Mouse (Mus musculus) heart, embryonic 10.5 days (tissue): Measurements from ENCODE around the gene Mybl2. TPM values are rescaled to one million over a fixed set of nuclear protein-coding genes. Genes with fewer than 3 reads are reported as not detected.

Experiments
- microRNA-seq: library from miRNA; unstranded; fragments of <30 nt; microRNA quantifications from one replicate; pipeline ENCODE4, GENCODE M21; 2017
- polyA plus RNA-seq: library from polyadenylated mRNA; unstranded; fragments of >200 nt; fragmentation: Nextera tagmentation; extraction: Ambion mirVana; gene quantifications from 2 replicates; pipeline ENCODE4 v1.2.1, GENCODE M21; 2016

The Mybl2 gene
- polyA plus RNA-seq, 1 experiment from 2014 or later: 38.2 TPM

Small RNAs within 50 kb of the gene (microRNA-seq; reads per million reads assigned to microRNA genes)
- gene Gm22174 (not detected), gene Mir7003 (1.0 reads per million)

Other genes with a start within 250 kb of the Mybl2 start
- gene Srsf6, start 123.2 kb upstream of the Mybl2 start, polyA plus RNA-seq: 179 and 208 TPM in 2 replicates
- gene L3mbtl1, start 111.2 kb upstream of the Mybl2 start, polyA plus RNA-seq: 0.07 and 0.15 TPM in 2 replicates
- gene Sgk2, start 67.4 kb upstream of the Mybl2 start, polyA plus RNA-seq: 0.28 TPM in 1 of 2 replicates, not detected in the other
- gene Ift52, start 37.3 kb upstream of the Mybl2 start, polyA plus RNA-seq: 40.6 and 45.6 TPM in 2 replicates
- gene Gtsf1l, start 33.2 kb downstream of the Mybl2 start, polyA plus RNA-seq: not detected in 2 replicates
- 1.7 and 2.0 TPM in 2 replicates for gene Tox2, start 148.4 kb downstream of the Mybl2 start, polyA plus RNA-seq